Mouse (Mus musculus) neutrophil, adult 5-6 weeks (primary cell): ENCODE measurements around the gene Gm10309. TPM values are rescaled to one million over a fixed set of nuclear protein-coding genes. Genes with fewer than 3 reads are reported as not detected.

ENCODE experiments used
- ATAC-seq: fragments of 151-379, 151-347 bp; 2 replicates; pipeline ENCODE4 v1.8.0; 2017; ENCODE audit warnings: mild to moderate bottlenecking, moderate TSS enrichment; ENCODE audit not compliant: insufficient number of reproducible peaks, poor library complexity, low FRiP score, severe bottlenecking; ENCODE audit errors: extremely low read depth
- total RNA-seq: library from RNA; stranded (forward); fragments of 200-1000 nt; gene quantifications from 2 replicates; pipeline ENCODE4 v1.2.3, GENCODE M21; 2017

The Gm10309 gene
- total RNA-seq, 1 experiment from 2014 or later = not detected

- ATAC-seq = no peak
Measured at GRCm38 (mm10) chr17:86518604-86519003, 13.6 kb upstream of the Gm10309 start.

- ATAC-seq = no peak
Measured at GRCm38 (mm10) chr17:86516630-86517029, 11.6 kb upstream of the Gm10309 start.

- no peak for ATAC-seq
Measured at GRCm38 (mm10) chr17:86514974-86515620, 10.1 kb upstream of the Gm10309 start.

GRCm38 (mm10) chr17:86509871-86510270, 4.8 kb upstream of the Gm10309 start:
- no peak for ATAC-seq

GRCm38 (mm10) chr17:86508212-86508490, 3.1 kb upstream of the Gm10309 start:
- no peak for ATAC-seq

GRCm38 (mm10) chr17:86507342-86508211, 2.5 kb upstream of the Gm10309 start:
- no peak for ATAC-seq

- ATAC-seq = no peak
Measured at GRCm38 (mm10) chr17:86506881-86507280, 1.8 kb upstream of the Gm10309 start.

GRCm38 (mm10) chr17:86503208-86503897, 1.7 kb downstream of the Gm10309 start:
- no peak for ATAC-seq

- ATAC-seq = no peak
Measured at GRCm38 (mm10) chr17:86501393-86501792, 3.6 kb downstream of the Gm10309 start.

- ATAC-seq = no peak
Measured at GRCm38 (mm10) chr17:86499359-86500045, 5.5 kb downstream of the Gm10309 start.

- ATAC-seq = no peak
Measured at GRCm38 (mm10) chr17:86497302-86497701, 7.7 kb downstream of the Gm10309 start.

- ATAC-seq = no peak
Measured at GRCm38 (mm10) chr17:86496123-86496771, 8.8 kb downstream of the Gm10309 start.

- ATAC-seq = no peak
Measured at GRCm38 (mm10) chr17:86494895-86495294, 10.1 kb downstream of the Gm10309 start.

- ATAC-seq = no peak
Measured at GRCm38 (mm10) chr17:86494494-86494893, 10.5 kb downstream of the Gm10309 start.

- ATAC-seq = no peak
Measured at GRCm38 (mm10) chr17:86493891-86494420, 11.1 kb downstream of the Gm10309 start.

GRCm38 (mm10) chr17:86492376-86492775, 12.7 kb downstream of the Gm10309 start:
- ATAC-seq = no peak

- no peak for ATAC-seq
Measured at GRCm38 (mm10) chr17:86489827-86490226, 15.2 kb downstream of the Gm10309 start.

GRCm38 (mm10) chr17:86487450-86487849, 17.6 kb downstream of the Gm10309 start:
- no peak for ATAC-seq

GRCm38 (mm10) chr17:86486657-86487056, 18.4 kb downstream of the Gm10309 start:
- no peak for ATAC-seq
